Mouse (Mus musculus): ENCODE measurements around the gene Pcsk6. TPM values are rescaled to one million over a fixed set of nuclear protein-coding genes. Genes with fewer than 3 reads are reported as not detected.

Gene Pcsk6
- polyA plus RNA-seq, 1 experiment from 2014 or later, result 1.1 TPM

- no peaks in the 10 kb centered on the region for H3K9me3 ChIP-seq
- H3K4me1 ChIP-seq, result peaks cover 21% of the 10 kb centered on the region
- no peaks in the 10 kb centered on the region; the same call in 1 of the 2 replicates for H3K36me3 ChIP-seq (replicated peaks)
- 70% methylated on average over 1 of the region's 1 CpGs for WGBS
- 0 out of 2 replicates have a peak, but pooled peaks cover 3% of the 10 kb centered on the region for H3K27me3 ChIP-seq (replicated peaks)
- H3K9ac ChIP-seq, result peak within 1 kb of the TSS; percentile 99; the same call in 1 of the 2 replicates
- peak within 1 kb of the TSS; percentile 100 for H3K4me3 ChIP-seq
- ATAC-seq (replicated peaks), result no peak
- H3K27ac ChIP-seq, result no peak within 1 kb of the TSS
- peak within 1 kb of the TSS; percentile 84 for H3K4me2 ChIP-seq
These were observed 197.2 kb downstream of the Pcsk6 start, which contains the start of gene Snrpa1 for GRCm38 (mm10) chr7:66058703-66059102. Gene Snrpa1, plus strand, starts transcription at chr7:66059003.

- Histone ChIP-seq H3K27me3 (replicated peaks) (0 out of 2 replicates have a peak, but pooled peaks cover 3% of the 10 kb centered on the region), H3K9ac (peak overlapping the region; percentile 99), H3K9me3 (no peaks in the 10 kb centered on the region), H3K4me1 (peaks cover 21% of the 10 kb centered on the region), H3K4me3 (peak overlapping the region; percentile 100), H3K36me3 (replicated peaks) (peaks cover 3% of the 10 kb centered on the region; the same call in 1 of the 2 replicates), H3K4me2 (peak overlapping the region; percentile 84), H3K27ac (peak overlapping the region; percentile 74)
- WGBS, result under 1% methylated on average over 64 of the region's 64 CpGs
- ATAC-seq (replicated peaks), result peak; percentile 96
These were observed 198.8 kb downstream of the Pcsk6 start for GRCm38 (mm10) chr7:66060066-66060956.

GRCm38 (mm10) chr7:66061057-66061456, 199.5 kb downstream of the Pcsk6 start:
- WGBS, result 2% methylated on average over 14 of the region's 14 CpGs
- H3K9me3 ChIP-seq, result no peaks in the 10 kb centered on the region
- H3K4me1 ChIP-seq, result peaks cover 21% of the 10 kb centered on the region
- peak overlapping the region; percentile 84 for H3K4me2 ChIP-seq
- peak overlapping the region; percentile 100 for H3K4me3 ChIP-seq
- ATAC-seq (replicated peaks), result no peak
- peaks cover 3% of the 10 kb centered on the region; the same call in 1 of the 2 replicates for H3K36me3 ChIP-seq (replicated peaks)
- H3K9ac ChIP-seq, result peak overlapping the region; percentile 99
- H3K27me3 ChIP-seq (replicated peaks), result 0 out of 2 replicates have a peak, but pooled peaks cover 3% of the 10 kb centered on the region
- H3K27ac ChIP-seq, result no peak overlapping the region

- no peaks in the 10 kb centered on the region for H3K27me3 ChIP-seq (replicated peaks)
- H3K36me3 ChIP-seq (replicated peaks), result peaks cover 36% of the 10 kb centered on the region
- ATAC-seq (replicated peaks), result no peak
- no peaks in the 10 kb centered on the region for H3K9me3 ChIP-seq
- no peak overlapping the region for H3K4me2 ChIP-seq
- no peak overlapping the region for H3K4me3 ChIP-seq
- peaks cover 20% of the 10 kb centered on the region for H3K4me1 ChIP-seq
- no peak overlapping the region for H3K9ac ChIP-seq
- no peak overlapping the region for H3K27ac ChIP-seq
- 82% methylated on average over 2 of the region's 2 CpGs for WGBS
These were observed 214.9 kb downstream of the Pcsk6 start for GRCm38 (mm10) chr7:66076411-66076810.

- Histone ChIP-seq H3K4me3 (peak within 1 kb of the TSS; percentile 89), H3K27me3 (replicated peaks) (no peaks in the 10 kb centered on the region), H3K9me3 (no peaks in the 10 kb centered on the region), H3K9ac (peak within 1 kb of the TSS; percentile 78), H3K4me1 (peaks cover 24% of the 10 kb centered on the region), H3K27ac (peak within 1 kb of the TSS; percentile 81), H3K4me2 (peak within 1 kb of the TSS; percentile 64), H3K36me3 (replicated peaks) (peaks cover 23% of the 10 kb centered on the region)
- WGBS, result under 1% methylated on average over 65 of the region's 65 CpGs
- peak; percentile 100 for ATAC-seq (replicated peaks)
These were observed 218.1 kb downstream of the Pcsk6 start, which contains the start of gene Selenos for GRCm38 (mm10) chr7:66079364-66080230. Gene Selenos, plus strand, starts transcription at chr7:66079649.

- H3K9me3 ChIP-seq, result no peaks in the 10 kb centered on the region
- peaks cover 18% of the 10 kb centered on the region for H3K36me3 ChIP-seq (replicated peaks)
- H3K27ac ChIP-seq, result no peak overlapping the region
- no peak for ATAC-seq (replicated peaks)
- H3K4me3 ChIP-seq, result peak overlapping the region; percentile 89
- peak overlapping the region; percentile 78 for H3K9ac ChIP-seq
- WGBS, result 30% methylated on average over 5 of the region's 5 CpGs
- peak overlapping the region; percentile 64 for H3K4me2 ChIP-seq
- no peaks in the 10 kb centered on the region for H3K27me3 ChIP-seq (replicated peaks)
- H3K4me1 ChIP-seq, result peaks cover 24% of the 10 kb centered on the region
These were observed 218.7 kb downstream of the Pcsk6 start for GRCm38 (mm10) chr7:66080231-66080613.

- no peaks in the 10 kb centered on the region for H3K9me3 ChIP-seq
- H3K4me2 ChIP-seq, result no peak overlapping the region
- H3K36me3 ChIP-seq (replicated peaks), result peaks cover 31% of the 10 kb centered on the region
- no peak for ATAC-seq (replicated peaks)
- no peak overlapping the region for H3K27ac ChIP-seq
- H3K4me1 ChIP-seq, result peaks cover 22% of the 10 kb centered on the region
- WGBS, result 90% methylated on average over 6 of the region's 6 CpGs
- no peak overlapping the region for H3K4me3 ChIP-seq
- no peak overlapping the region for H3K9ac ChIP-seq
- no peaks in the 10 kb centered on the region for H3K27me3 ChIP-seq (replicated peaks)
These were observed 222.2 kb downstream of the Pcsk6 start for GRCm38 (mm10) chr7:66083757-66084156.

GRCm38 (mm10) chr7:66084546-66084945, 223.0 kb downstream of the Pcsk6 start:
- WGBS, result 85% methylated on average over 7 of the region's 7 CpGs
- no peak overlapping the region for H3K4me2 ChIP-seq

GRCm38 (mm10) chr7:66087652-66088051, 226.1 kb downstream of the Pcsk6 start:
- Histone ChIP-seq H3K27me3 (replicated peaks) (no peaks in the 10 kb centered on the region), H3K4me1 (no peaks in the 10 kb centered on the region), H3K27ac (no peak overlapping the region), H3K9me3 (no peaks in the 10 kb centered on the region), H3K9ac (no peak overlapping the region), H3K4me2 (no peak overlapping the region), H3K36me3 (replicated peaks) (peaks cover 46% of the 10 kb centered on the region), H3K4me3 (no peak overlapping the region)
- WGBS, result 93% methylated on average over 4 of the region's 4 CpGs
- no peak for ATAC-seq (replicated peaks)

More at GRCm38 (mm10) chr7:66084546-66084945, 223.0 kb downstream of the Pcsk6 start:
- Histone ChIP-seq H3K27me3 (replicated peaks) (no peaks in the 10 kb centered on the region), H3K9me3 (no peaks in the 10 kb centered on the region), H3K36me3 (replicated peaks) (peaks cover 38% of the 10 kb centered on the region), H3K4me1 (peaks cover 19% of the 10 kb centered on the region), H3K9ac (no peak overlapping the region), H3K4me3 (no peak overlapping the region), H3K27ac (no peak overlapping the region)
- no peak for ATAC-seq (replicated peaks)

- no peaks in the 10 kb centered on the region for H3K4me1 ChIP-seq
- ATAC-seq (replicated peaks), result no peak
- no peaks in the 10 kb centered on the region for H3K9me3 ChIP-seq
- H3K4me3 ChIP-seq, result no peak overlapping the region
- WGBS, result 91% methylated on average over 2 of the region's 2 CpGs
- H3K36me3 ChIP-seq (replicated peaks), result peaks cover 46% of the 10 kb centered on the region
- no peak overlapping the region for H3K9ac ChIP-seq
- no peaks in the 10 kb centered on the region for H3K27me3 ChIP-seq (replicated peaks)
- no peak overlapping the region for H3K4me2 ChIP-seq
- no peak overlapping the region for H3K27ac ChIP-seq
These were observed 226.5 kb downstream of the Pcsk6 start for GRCm38 (mm10) chr7:66088077-66088476.

GRCm38 (mm10) chr7:66090676-66091190, 229.2 kb downstream of the Pcsk6 start:
- Histone ChIP-seq H3K36me3 (replicated peaks) (peaks cover 34% of the 10 kb centered on the region; the same call in 1 of the 2 replicates), H3K4me1 (no peaks in the 10 kb centered on the region), H3K27ac (no peak overlapping the region), H3K4me2 (no peak overlapping the region), H3K4me3 (no peak overlapping the region), H3K9ac (no peak overlapping the region), H3K9me3 (no peaks in the 10 kb centered on the region), H3K27me3 (replicated peaks) (no peaks in the 10 kb centered on the region)
- 81% methylated on average over 11 of the region's 11 CpGs for WGBS
- no peak for ATAC-seq (replicated peaks)

Measured in midbrain, embryonic 15.5 days (tissue).